Mouse (Mus musculus) cerebellum, adult 2 months (tissue): Measurements from ENCODE around the gene Krcc1.

Source experiments
- CTCF ChIP-seq: fragments of 200-500 bp; IDR thresholded peaks from 2 replicates; pipeline ENCODE4 v1.5.1; 2011; ENCODE audit warnings: low read depth, mild to moderate bottlenecking, control low read depth, low read length, moderate library complexity, borderline replicate concordance; ENCODE audit not compliant: insufficient read depth
- POLR2A ChIP-seq: fragments of 200-500 bp; IDR thresholded peaks from 2 replicates; pipeline ENCODE4 v1.6.1; 2011; ENCODE audit warnings: low read length, control low read depth, borderline replicate concordance; ENCODE audit not compliant: insufficient read depth

- no peak for TF ChIP-seq CTCF
- TF ChIP-seq POLR2A = no peak
Measured at GRCm38 (mm10) chr6:71260051-71260640, 11.3 kb upstream of the Krcc1 start.
